Mouse (Mus musculus) ES-E14 (cell line): ENCODE results near the gene Bach1.

ENCODE experiments used
- HCFC1 ChIP-seq: IDR thresholded peaks from 2 replicates; pipeline ENCODE4 v1.6.1; 2012; ENCODE audit warnings: low read length, inconsistent platforms, borderline replicate concordance; ENCODE audit not compliant: insufficient read depth
- MAFK ChIP-seq: IDR thresholded peaks from 2 replicates; pipeline ENCODE4 v1.6.1; 2014; ENCODE audit warnings: mild to moderate bottlenecking, low read depth, low read length, inconsistent platforms; ENCODE audit not compliant: insufficient read depth
- ZNF384 ChIP-seq: IDR thresholded peaks from 2 replicates; pipeline ENCODE4 v1.6.1; 2012; ENCODE audit warnings: low read depth, low read length, inconsistent platforms

- TF ChIP-seq MAFK = no peak
- TF ChIP-seq HCFC1 = no peak
- TF ChIP-seq ZNF384 = no peak
Measured at GRCm38 (mm10) chr16:87717046-87717660, 18.4 kb downstream of the Bach1 start.
